Mouse (Mus musculus) inflammation-experienced regulatory T-cells, adult 6 months (primary cell): ENCODE data around the gene Cmpk1. TPM values are rescaled to one million over a fixed set of nuclear protein-coding genes. Genes with fewer than 3 reads are reported as not detected.
"Not testable (repeated sequence)": the region's sequence is repeated elsewhere in the genome, so short reads cannot be mapped to it uniquely, and the experiment has no call there.

ENCODE experiments used
- ATAC-seq: one replicate; pipeline ENCODE4 v1.8.0; 2017
- polyA plus RNA-seq, 3 experiments: library from polyadenylated mRNA; unstranded; fragments of 100-300 nt; shearing (Covaris generic); gene quantifications; one replicate each; pipeline ENCODE4 v1.2.1; 2017

The Cmpk1 gene
- polyA plus RNA-seq = 100 to 1,000 TPM in 1 of 3 experiments, 10 to 100 TPM in 2; 47.5 to 119 (median 55.1) TPM

GRCm38 (mm10) chr4:114986591-114987432 is at the start of gene Cmpk1:
Gene Cmpk1, minus strand, starts transcription at chr4:114987241.
- peak; percentile 89 for ATAC-seq

GRCm38 (mm10) chr4:115035043-115035442 is 48.0 kb upstream of the Cmpk1 start:
- no peak for ATAC-seq

GRCm38 (mm10) chr4:115019997-115020396 is 33.0 kb upstream of the Cmpk1 start:
- no peak for ATAC-seq

GRCm38 (mm10) chr4:115014276-115014675 is 27.2 kb upstream of the Cmpk1 start:
- no peak for ATAC-seq

- no peak for ATAC-seq
Measured at GRCm38 (mm10) chr4:115000429-115000795, 13.4 kb upstream of the Cmpk1 start.

- ATAC-seq = peak; percentile 98
Measured at GRCm38 (mm10) chr4:114999773-115000428, 12.9 kb upstream of the Cmpk1 start, which contains the start of gene Stil. Gene Stil, plus strand, starts transcription at chr4:115000159.

GRCm38 (mm10) chr4:114999445-114999772 is 12.4 kb upstream of the Cmpk1 start:
- ATAC-seq = no peak

GRCm38 (mm10) chr4:114997051-114997450 is 10.0 kb upstream of the Cmpk1 start:
- ATAC-seq = no peak

- ATAC-seq = no peak
Measured at GRCm38 (mm10) chr4:114994218-114994617, 7.2 kb upstream of the Cmpk1 start.

- peak; percentile 13 for ATAC-seq
Measured at GRCm38 (mm10) chr4:114986211-114986590, 840 bp downstream of the Cmpk1 start.

GRCm38 (mm10) chr4:114983020-114983419 is 4.0 kb downstream of the Cmpk1 start:
- ATAC-seq = no peak

GRCm38 (mm10) chr4:114982619-114983018 is 4.4 kb downstream of the Cmpk1 start:
- no peak for ATAC-seq

GRCm38 (mm10) chr4:114973229-114973740 is 13.8 kb downstream of the Cmpk1 start:
- ATAC-seq = no peak

- no peak for ATAC-seq
Measured at GRCm38 (mm10) chr4:114970736-114971135, 16.3 kb downstream of the Cmpk1 start.

- ATAC-seq = not testable (repeated sequence)
Measured at GRCm38 (mm10) chr4:114960881-114961280, 26.2 kb downstream of the Cmpk1 start.

GRCm38 (mm10) chr4:114959533-114959932 is 27.5 kb downstream of the Cmpk1 start:
- no peak for ATAC-seq

GRCm38 (mm10) chr4:114958786-114959185 is 28.3 kb downstream of the Cmpk1 start:
- ATAC-seq = no peak

- no peak for ATAC-seq
Measured at GRCm38 (mm10) chr4:114958231-114958630, 28.8 kb downstream of the Cmpk1 start.

GRCm38 (mm10) chr4:114957403-114957802 is 29.6 kb downstream of the Cmpk1 start:
- no peak for ATAC-seq

- no peak for ATAC-seq
Measured at GRCm38 (mm10) chr4:114953172-114953571, 33.9 kb downstream of the Cmpk1 start.

- ATAC-seq = no peak
Measured at GRCm38 (mm10) chr4:114947852-114948481, 39.1 kb downstream of the Cmpk1 start.

GRCm38 (mm10) chr4:114947395-114947794 is 39.6 kb downstream of the Cmpk1 start:
- ATAC-seq = peak; percentile 85

- no peak for ATAC-seq
Measured at GRCm38 (mm10) chr4:114946416-114946815, 40.6 kb downstream of the Cmpk1 start.
